Mouse (Mus musculus) limb, embryonic 10.5 days (tissue): Measurements from ENCODE around the gene D430041D05Rik. TPM values are rescaled to one million over a fixed set of nuclear protein-coding genes. Genes with fewer than 3 reads are reported as not detected.

Experiments used
- DNase-seq: peaks from one replicate; pipeline ENCODE4 v3.0.0-alpha.2; 2017; ENCODE audit warnings: low spot score
- H3K27ac ChIP-seq: fragments of 300-500 bp; sonication (generic); 2 replicates; pipeline ENCODE4 v1.5.1; 2016; ENCODE audit warnings: mild to moderate bottlenecking
- H3K27me3 ChIP-seq: fragments of 300-500 bp; sonication (generic); 2 replicates; pipeline ENCODE4 v1.6.1; 2016; ENCODE audit warnings: low read depth, mild to moderate bottlenecking; ENCODE audit not compliant: poor library complexity, severe bottlenecking
- H3K36me3 ChIP-seq: fragments of 300-500 bp; sonication (generic); 2 replicates; pipeline ENCODE4 v1.6.1; 2016; ENCODE audit warnings: mild to moderate bottlenecking, moderate library complexity
- H3K4me1 ChIP-seq: fragments of 300-500 bp; sonication (generic); 2 replicates; pipeline ENCODE4 v1.6.1; 2016
- H3K4me3 ChIP-seq: fragments of 300-500 bp; sonication (generic); 2 replicates; pipeline ENCODE4 v1.5.1; 2016; ENCODE audit warnings: mild to moderate bottlenecking, moderate library complexity
- H3K9me3 ChIP-seq: fragments of 300-500 bp; sonication (generic); replicated peaks from 2 replicates; pipeline ENCODE4 v1.6.1; 2016; ENCODE audit warnings: mild to moderate bottlenecking
- WGBS: fragments of 180-500 bp; shearing (Covaris S2); methylation state at CpG from one replicate; pipeline ENCODE4 v1.1.7; 2016; 5-methylcytosine and 5-hydroxymethylcytosine counted together
- polyA plus RNA-seq: library from polyadenylated mRNA; unstranded; fragments of >200 nt; fragmentation: Nextera tagmentation; extraction: Ambion mirVana; gene quantifications from 2 replicates; pipeline ENCODE4 v1.2.1, GENCODE M21; 2016

D430041D05Rik gene
- polyA plus RNA-seq, 1 experiment from 2014 or later: 0.81 TPM

- WGBS: 86% methylated on average over 3 of the region's 3 CpGs
- no peaks in the 10 kb centered on the region for H3K9me3 ChIP-seq
- no peak overlapping the region for H3K27ac ChIP-seq
- peaks cover 22% of the 10 kb centered on the region for H3K36me3 ChIP-seq
- H3K27me3 ChIP-seq: no peaks in the 10 kb centered on the region
- DNase-seq: no peak
- no peaks in the 10 kb centered on the region for H3K4me1 ChIP-seq
- H3K4me3 ChIP-seq: no peak overlapping the region
These were observed 15.3 kb upstream of the D430041D05Rik start for GRCm38 (mm10) chr2:104426112-104426511.

GRCm38 (mm10) chr2:104422230-104422629, 11.4 kb upstream of the D430041D05Rik start:
- Histone ChIP-seq H3K36me3 (0 out of 2 replicates have a peak, but pooled peaks cover 2% of the 10 kb centered on the region), H3K27ac (no peak overlapping the region), H3K4me3 (no peak overlapping the region), H3K9me3 (no peaks in the 10 kb centered on the region), H3K27me3 (no peaks in the 10 kb centered on the region), H3K4me1 (no peaks in the 10 kb centered on the region)
- WGBS: 7% methylated on average over 1 of the region's 1 CpGs
- no peak for DNase-seq

GRCm38 (mm10) chr2:104420805-104421204, 10.0 kb upstream of the D430041D05Rik start:
- Histone ChIP-seq H3K36me3 (no peaks in the 10 kb centered on the region), H3K27me3 (no peaks in the 10 kb centered on the region), H3K4me3 (no peak overlapping the region), H3K4me1 (no peaks in the 10 kb centered on the region), H3K9me3 (no peaks in the 10 kb centered on the region), H3K27ac (no peak overlapping the region)
- DNase-seq: no peak
- 87% methylated on average over 4 of the region's 4 CpGs for WGBS

GRCm38 (mm10) chr2:104419999-104420398, 9.2 kb upstream of the D430041D05Rik start:
- no peak for DNase-seq
- H3K9me3 ChIP-seq: no peaks in the 10 kb centered on the region
- H3K27me3 ChIP-seq: no peaks in the 10 kb centered on the region
- 81% methylated on average over 1 of the region's 1 CpGs for WGBS
- H3K36me3 ChIP-seq: no peaks in the 10 kb centered on the region
- no peak overlapping the region for H3K4me3 ChIP-seq
- no peak overlapping the region for H3K27ac ChIP-seq
- no peaks in the 10 kb centered on the region for H3K4me1 ChIP-seq

GRCm38 (mm10) chr2:104419411-104419810, 8.6 kb upstream of the D430041D05Rik start:
- peaks cover 4% of the 10 kb centered on the region; the same call in 1 of the 2 replicates for H3K27me3 ChIP-seq
- no peaks in the 10 kb centered on the region for H3K36me3 ChIP-seq
- no peaks in the 10 kb centered on the region for H3K9me3 ChIP-seq
- DNase-seq: no peak
- no peak overlapping the region for H3K4me3 ChIP-seq
- H3K4me1 ChIP-seq: no peaks in the 10 kb centered on the region
- 84% methylated on average over 2 of the region's 2 CpGs for WGBS
- no peak overlapping the region for H3K27ac ChIP-seq

- no peak for DNase-seq
- no peak overlapping the region for H3K4me3 ChIP-seq
- H3K36me3 ChIP-seq: no peaks in the 10 kb centered on the region
- H3K4me1 ChIP-seq: peaks cover 13% of the 10 kb centered on the region
- H3K9me3 ChIP-seq: no peaks in the 10 kb centered on the region
- no peak overlapping the region for H3K27ac ChIP-seq
- 87% methylated on average over 3 of the region's 3 CpGs for WGBS
- peaks cover 61% of the 10 kb centered on the region for H3K27me3 ChIP-seq
These were observed 2.2 kb upstream of the D430041D05Rik start for GRCm38 (mm10) chr2:104413011-104413410.

- no peaks in the 10 kb centered on the region for H3K36me3 ChIP-seq
- peaks cover 66% of the 10 kb centered on the region for H3K27me3 ChIP-seq
- WGBS: 35% methylated on average over 4 of the region's 4 CpGs
- H3K27ac ChIP-seq: no peak overlapping the region
- H3K9me3 ChIP-seq: no peaks in the 10 kb centered on the region
- DNase-seq: no peak
- H3K4me3 ChIP-seq: no peak overlapping the region
- peaks cover 13% of the 10 kb centered on the region for H3K4me1 ChIP-seq
These were observed 1.7 kb upstream of the D430041D05Rik start for GRCm38 (mm10) chr2:104412496-104412895.

GRCm38 (mm10) chr2:104411806-104412205, 993 bp upstream of the D430041D05Rik start:
- Histone ChIP-seq H3K27ac (no peak overlapping the region), H3K4me1 (peaks cover 13% of the 10 kb centered on the region), H3K27me3 (peaks cover 73% of the 10 kb centered on the region), H3K4me3 (no peak overlapping the region), H3K36me3 (no peaks in the 10 kb centered on the region), H3K9me3 (no peaks in the 10 kb centered on the region)
- DNase-seq: no peak
- WGBS: 88% methylated on average over 7 of the region's 7 CpGs

GRCm38 (mm10) chr2:104409851-104410821, 677 bp downstream of the D430041D05Rik start:
- DNase-seq: peak; percentile 77
- Histone ChIP-seq H3K27ac (peak overlapping the region; percentile 83), H3K4me1 (peaks cover 13% of the 10 kb centered on the region), H3K27me3 (peaks cover 83% of the 10 kb centered on the region), H3K4me3 (peak overlapping the region; percentile 65), H3K9me3 (no peaks in the 10 kb centered on the region), H3K36me3 (no peaks in the 10 kb centered on the region)
- WGBS: under 1% methylated on average over 111 of the region's 111 CpGs

GRCm38 (mm10) chr2:104408351-104408750, 2.5 kb downstream of the D430041D05Rik start:
- no peak for DNase-seq
- Histone ChIP-seq H3K27me3 (peaks cover 74% of the 10 kb centered on the region), H3K9me3 (no peaks in the 10 kb centered on the region), H3K4me3 (no peak overlapping the region), H3K4me1 (peaks cover 13% of the 10 kb centered on the region), H3K36me3 (no peaks in the 10 kb centered on the region), H3K27ac (no peak overlapping the region)
- 81% methylated on average over 7 of the region's 7 CpGs for WGBS

- DNase-seq: no peak
- Histone ChIP-seq H3K4me1 (peaks cover 13% of the 10 kb centered on the region), H3K4me3 (no peak overlapping the region), H3K27me3 (peaks cover 70% of the 10 kb centered on the region), H3K36me3 (no peaks in the 10 kb centered on the region), H3K27ac (no peak overlapping the region), H3K9me3 (no peaks in the 10 kb centered on the region)
- WGBS: 72% methylated on average over 4 of the region's 4 CpGs
These were observed 2.9 kb downstream of the D430041D05Rik start for GRCm38 (mm10) chr2:104407913-104408312.

GRCm38 (mm10) chr2:104404036-104404435, 6.8 kb downstream of the D430041D05Rik start:
- Histone ChIP-seq H3K9me3 (no peaks in the 10 kb centered on the region), H3K27ac (no peak overlapping the region)
- DNase-seq: no peak

GRCm38 (mm10) chr2:104398651-104399290, 12.0 kb downstream of the D430041D05Rik start:
- Histone ChIP-seq H3K36me3 (no peaks in the 10 kb centered on the region), H3K4me1 (no peaks in the 10 kb centered on the region; the same call in 1 of the 2 replicates), H3K4me3 (no peak overlapping the region), H3K9me3 (no peaks in the 10 kb centered on the region), H3K27ac (no peak overlapping the region), H3K27me3 (no peaks in the 10 kb centered on the region)
- WGBS: 93% methylated on average over 6 of the region's 6 CpGs
- DNase-seq: no peak

More at GRCm38 (mm10) chr2:104404036-104404435, 6.8 kb downstream of the D430041D05Rik start:
- Histone ChIP-seq H3K27me3 (peaks cover 32% of the 10 kb centered on the region), H3K4me1 (no peaks in the 10 kb centered on the region), H3K36me3 (no peaks in the 10 kb centered on the region), H3K4me3 (no peak overlapping the region)
- WGBS: 89% methylated on average over 6 of the region's 6 CpGs
